Mouse (Mus musculus) liver, postnatal 0 days (tissue): ENCODE data around the gene Catsper4.

Source experiments
- CTCF ChIP-seq: sonication (generic); IDR thresholded peaks from 2 replicates; pipeline ENCODE4 v1.5.1; 2016; ENCODE audit warnings: antibody characterized with exemption, low read depth
- EP300 ChIP-seq: IDR thresholded peaks from 2 replicates; pipeline ENCODE4 v1.6.1; 2016; ENCODE audit warnings: antibody characterized with exemption, low read depth, mild to moderate bottlenecking

GRCm38 (mm10) chr4:134245148-134245843 is 18.1 kb upstream of the Catsper4 start, which contains the start of gene Zfp593:
- TF ChIP-seq EP300 (no peak), CTCF (peak; percentile 89)
